9 mouse cellular contexts compared by ENCODE assay signal in genomic region chr14:31669161-31669611, GRCm38 (mm10). TPM values are rescaled to one million over a fixed set of nuclear protein-coding genes. Genes with fewer than 3 reads are reported as not detected.
DNase-seq lines count a peak whose midpoint lies in the region; ATAC-seq and TF ChIP-seq lines count a peak whose summit lies in the region.
"Had no signal": no experiment of that assay in that cellular context is flagged by ENCODE, and none has a peak within 500 bp of the region (broad histone marks: within the 10 kb centered on the region; RNA-seq: fewer than 3 reads in every experiment).

No protein-coding gene starts in this region.

- 38% methylated on average over 13 of the region's 13 CpGs for WGBS in cerebellum, adult 2 months
- 83% methylated on average over 13 of the region's 13 CpGs for WGBS in limb, embryonic 10.5 days
- 82% methylated on average over 13 of the region's 13 CpGs for WGBS in midbrain, embryonic 11.5 days

- DNase-seq in cerebellum, adult 2 months: peak; percentile 69
- DNase-seq in cerebellum, postnatal 4 days (ENCODE audit: low spot score in 2 of 2): no peak
- peak; percentile 62 for DNase-seq in cerebellum, adult 9-11 months
- peak; percentile 80 for DNase-seq in gastrocnemius, postnatal 25 days
- peak; percentile 60 for DNase-seq in induced T-regulatory cell, adult 2 months (ENCODE audit: low read depth)
- no peak for DNase-seq in limb, embryonic 10.5 days (ENCODE audit: low spot score)
- peak; percentile 80 for DNase-seq in midbrain, embryonic 11.5 days (ENCODE audit: low spot score, missing footprints)
- peak; percentile 55 for DNase-seq in urinary bladder, adult 2 months (ENCODE audit: low spot score)

- H3K9me3 ChIP-seq in limb, embryonic 10.5 days (replicated peaks): no peaks in the 10 kb centered on the region
- no peaks in the 10 kb centered on the region for H3K9me3 ChIP-seq in midbrain, embryonic 11.5 days (ENCODE audit: control insufficient read depth, low read length)

- no peak overlapping the region for H3K4me3 ChIP-seq in cerebellum, adult 2 months (replicated peaks; ENCODE audit: insufficient read depth, low read depth, low read length)
- no peak overlapping the region for H3K4me3 ChIP-seq in limb, embryonic 10.5 days
- no peak overlapping the region for H3K4me3 ChIP-seq in midbrain, embryonic 11.5 days (ENCODE audit: low read depth, low read length)

- H3K27me3 ChIP-seq in cerebellum, adult 2 months (ENCODE audit: control insufficient read depth, insufficient read depth, low read length): no peaks in the 10 kb centered on the region
- no peaks in the 10 kb centered on the region for H3K27me3 ChIP-seq in limb, embryonic 10.5 days (ENCODE audit: low read depth, poor library complexity, severe bottlenecking)
- no peaks in the 10 kb centered on the region for H3K27me3 ChIP-seq in midbrain, embryonic 11.5 days (ENCODE audit: control insufficient read depth, insufficient read depth, low read length)

- peak; percentile 71 for ATAC-seq in midbrain, embryonic 11.5 days (ENCODE audit: low FRiP score)

- H3K4me2 ChIP-seq in midbrain, embryonic 11.5 days: no peak overlapping the region

- H3K4me1 ChIP-seq in cerebellum, adult 2 months (ENCODE audit: control insufficient read depth, insufficient read depth, low read length): no peaks in the 10 kb centered on the region
- peaks cover 25% of the 10 kb centered on the region for H3K4me1 ChIP-seq in limb, embryonic 10.5 days
- H3K4me1 ChIP-seq in midbrain, embryonic 11.5 days (ENCODE audit: control insufficient read depth, insufficient read depth, low read length): peaks cover 7% of the 10 kb centered on the region; the same call in 1 of the 2 replicates

- TF ChIP-seq POLR2A in cerebellum, adult 2 months (IDR thresholded peaks at IDR 0.05; ENCODE audit: borderline replicate concordance, insufficient read depth, low read length): no peak

- peaks cover 19% of the 10 kb centered on the region for H3K36me3 ChIP-seq in limb, embryonic 10.5 days
- H3K36me3 ChIP-seq in midbrain, embryonic 11.5 days (ENCODE audit: control insufficient read depth, insufficient read depth, low read length): no peaks in the 10 kb centered on the region; the same call in 1 of the 2 replicates

- H3K9ac ChIP-seq in midbrain, embryonic 11.5 days (ENCODE audit: low read length): no peak overlapping the region; the same call in 1 of the 2 replicates

- peak overlapping the region; percentile 7; the same call in 1 of the 2 replicates for H3K27ac ChIP-seq in cerebellum, adult 2 months (ENCODE audit: insufficient read depth, low read length)
- H3K27ac ChIP-seq in limb, embryonic 10.5 days: peak overlapping the region; percentile 65
- 0 out of 2 replicates have a peak overlapping the region, but pooled peaks have one; percentile 20 for H3K27ac ChIP-seq in midbrain, embryonic 11.5 days (ENCODE audit: low read depth, low read length)

- no peak for TF ChIP-seq CTCF in cerebellum, adult 2 months (IDR thresholded peaks at IDR 0.05; ENCODE audit: borderline replicate concordance, insufficient read depth, low read depth, low read length)

RNA-seq across cellular contexts. Expression of gene Hacl1, which starts 28.1 kb away (rescaled TPM):
- polyA plus RNA-seq in cerebellum, adult 2 months (2012; rRNA removed): 15.9 and 19.8 TPM in 2 replicates
- 1 to 10 TPM; 3.7 to 7.8 TPM for total RNA-seq in gastrocnemius, postnatal 25 days (2021)
- 6.1 and 9.4 TPM in 2 replicates for polyA plus RNA-seq in limb, embryonic 10.5 days (2016; fragmentation: Nextera tagmentation; extraction: Ambion mirVana)
- 9.6 and 10.9 TPM in 2 replicates for polyA plus RNA-seq in midbrain, embryonic 11.5 days (2014; fragmentation: Nextera tagmentation; extraction: Ambion mirVana)
- 19.3 and 24.1 TPM in 2 replicates for polyA plus RNA-seq in urinary bladder, adult 2 months (2012; rRNA removed)

RNA-seq across cellular contexts. Expression of gene Btd, which starts 28.4 kb away (rescaled TPM):
- 19.9 and 20.5 TPM in 2 replicates for polyA plus RNA-seq in cerebellum, adult 2 months (2012; rRNA removed)
- total RNA-seq in gastrocnemius, postnatal 25 days (2021): 1 to 10 TPM; 4.1 to 6.2 TPM
- polyA plus RNA-seq in limb, embryonic 10.5 days (2016; fragmentation: Nextera tagmentation; extraction: Ambion mirVana): 12.1 and 16.3 TPM in 2 replicates
- 15.8 and 16.7 TPM in 2 replicates for polyA plus RNA-seq in midbrain, embryonic 11.5 days (2014; fragmentation: Nextera tagmentation; extraction: Ambion mirVana)
- polyA plus RNA-seq in urinary bladder, adult 2 months (2012; rRNA removed): 25.4 and 27.7 TPM in 2 replicates

RNA-seq across cellular contexts. Expression of gene Gm49387, which starts 28.5 kb away (rescaled TPM):
- polyA plus RNA-seq in cerebellum, adult 2 months (2012; rRNA removed): not detected in 2 replicates
- total RNA-seq in gastrocnemius, postnatal 25 days (2021): 1 to 10 TPM in 1 of 2 experiments, under 1 TPM in 1; 0.79 to 1.3 TPM
- polyA plus RNA-seq in limb, embryonic 10.5 days (2016; fragmentation: Nextera tagmentation; extraction: Ambion mirVana): 0.36 and 0.50 TPM in 2 replicates
- 1.3 TPM in 1 of 2 replicates, not detected in the other for polyA plus RNA-seq in midbrain, embryonic 11.5 days (2014; fragmentation: Nextera tagmentation; extraction: Ambion mirVana)
- polyA plus RNA-seq in urinary bladder, adult 2 months (2012; rRNA removed): not detected in 2 replicates
- total RNA-seq: hematopoietic stem cell, adult 5-6 weeks had no signal

Comparison
In these comparisons a context has a peak if more than half of its experiments do, and no peak if none do; other contexts are left out.
1. DNase-seq: peak in cerebellum, adult 2 months (2 of 2), cerebellum, adult 9-11 months (single experiment), gastrocnemius, postnatal 25 days (single experiment), induced T-regulatory cell, adult 2 months (single experiment), midbrain, embryonic 11.5 days (single experiment) and urinary bladder, adult 2 months (single experiment); none in cerebellum, postnatal 4 days (0 of 2) and limb, embryonic 10.5 days (single experiment).
2. H3K27ac ChIP-seq: peak in every context shown above with its lines; median percentile 65 in limb, embryonic 10.5 days; 20 in midbrain, embryonic 11.5 days; 7 in cerebellum, adult 2 months.